Mouse (Mus musculus) ES-E14 (cell line): ENCODE results near the gene Ulk2. TPM values are rescaled to one million over a fixed set of nuclear protein-coding genes. Genes with fewer than 3 reads are reported as not detected.

Experiments used
- DNase-seq: peaks from one replicate; pipeline ENCODE4 v3.0.0-alpha.2; 2013; ENCODE audit warnings: low read depth, low spot score
- H3K27ac ChIP-seq: 2 replicates; pipeline ENCODE4 v1.5.1; 2012; ENCODE audit warnings: low read depth, mild to moderate bottlenecking, low read length, moderate library complexity, mixed read lengths; ENCODE audit not compliant: poor library complexity, insufficient read depth, severe bottlenecking
- H3K36me3 ChIP-seq: 2 replicates; pipeline ENCODE4 v1.6.1; 2012; ENCODE audit warnings: mild to moderate bottlenecking, low read length, moderate library complexity, mixed read lengths; ENCODE audit not compliant: control insufficient read depth, poor library complexity, insufficient read depth, severe bottlenecking
- H3K4me1 ChIP-seq, 2 experiments: fragments of 150-350 bp in 1 of 2; sonication (generic) in 1 of 2; 2 replicates each; pipeline ENCODE4 v1.6.1; 2012; ENCODE audit warnings: low read length in 2 of 2, mild to moderate bottlenecking in 1 of 2, mixed read lengths in 1 of 2; ENCODE audit not compliant: control insufficient read depth in 2 of 2, insufficient read depth in 2 of 2, poor library complexity in 1 of 2
- H3K4me3 ChIP-seq, 2 experiments: fragments of 150-350 bp in 1 of 2; sonication (generic) in 1 of 2; 2 replicates each; pipeline ENCODE4 v1.5.1; 2012; ENCODE audit warnings: low read length in 2 of 2, low read depth in 1 of 2, mild to moderate bottlenecking in 1 of 2, mixed read lengths in 1 of 2; ENCODE audit not compliant: insufficient read depth in 1 of 2, poor library complexity in 1 of 2, severe bottlenecking in 1 of 2
- H3K9ac ChIP-seq: 2 replicates; pipeline ENCODE4 v1.6.1; 2012; ENCODE audit warnings: low read depth, mild to moderate bottlenecking, low read length, mixed read lengths; ENCODE audit not compliant: poor library complexity, insufficient read depth, severe bottlenecking
- H3K9me3 ChIP-seq: fragments of 150-350 bp; sonication (generic); 2 replicates; pipeline ENCODE4 v1.6.1; 2012; ENCODE audit warnings: low read depth, mild to moderate bottlenecking, low read length; ENCODE audit not compliant: control insufficient read depth, insufficient read depth
- CHD2 ChIP-seq: IDR thresholded peaks from 2 replicates; pipeline ENCODE4 v1.6.1; 2014; ENCODE audit warnings: mild to moderate bottlenecking, low read depth, low read length, inconsistent platforms
- HCFC1 ChIP-seq: IDR thresholded peaks from 2 replicates; pipeline ENCODE4 v1.6.1; 2012; ENCODE audit warnings: low read length, inconsistent platforms, borderline replicate concordance; ENCODE audit not compliant: insufficient read depth
- MAFK ChIP-seq: IDR thresholded peaks from 2 replicates; pipeline ENCODE4 v1.6.1; 2014; ENCODE audit warnings: mild to moderate bottlenecking, low read depth, low read length, inconsistent platforms; ENCODE audit not compliant: insufficient read depth
- ZC3H11A ChIP-seq: IDR thresholded peaks from 2 replicates; pipeline ENCODE4 v1.6.1; 2012; ENCODE audit warnings: low read depth, mild to moderate bottlenecking, inconsistent platforms, low read length, borderline replicate concordance
- ZNF384 ChIP-seq: IDR thresholded peaks from 2 replicates; pipeline ENCODE4 v1.6.1; 2012; ENCODE audit warnings: low read depth, low read length, inconsistent platforms
- in situ Hi-C, 2 experiments: fragments of 600-800 bp; cut with MboI; formaldehyde crosslinking; loops; one replicate each; pipeline ENCODE4 v1.15.1; 2025; ENCODE audit warnings: low sequenced_read_pairs in 2 of 2, inconsistent platforms in 1 of 2; ENCODE audit not compliant: unreplicated experiment in 2 of 2
- total RNA-seq: library from RNA; depleted of rRNA; stranded (reverse); fragments of 300-350 nt; gene quantifications from 2 replicates; pipeline ENCODE4 v1.2.3, GENCODE M21; 2012

Ulk2 gene
- total RNA-seq, 1 experiment, result 4.3 TPM

DNA sequence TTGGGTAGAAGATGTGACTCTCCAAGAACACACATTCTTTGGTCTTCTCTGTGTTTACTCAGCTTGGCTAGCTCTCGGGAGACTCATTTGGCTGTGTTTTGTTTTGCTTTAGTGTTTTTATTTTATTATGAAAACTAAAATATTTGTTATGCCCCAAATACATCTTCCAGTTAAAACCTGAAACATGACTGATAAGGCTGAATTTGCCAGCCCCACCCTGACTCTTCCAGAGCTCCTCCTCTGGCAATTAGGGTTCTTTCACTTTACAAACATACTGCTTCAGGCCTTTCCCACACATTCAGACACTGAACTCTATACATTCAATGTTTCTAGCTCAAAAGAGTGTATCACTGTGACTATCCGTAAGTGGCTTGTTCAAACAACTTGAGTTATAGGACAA lies 97.7 kb downstream of the Ulk2 start:
- TF ChIP-seq HCFC1 (no peak), MAFK (no peak), ZC3H11A (no peak), ZNF384 (no peak), CHD2 (no peak)
- Histone ChIP-seq H3K9ac (no peak overlapping the region), H3K4me3 (no peak overlapping the region), H3K9me3 (no peaks in the 10 kb centered on the region), H3K36me3 (peaks cover 16% of the 10 kb centered on the region), H3K4me1 (peaks cover 3 to 4% of the 10 kb centered on the region in 2 experiments; a peak in 2 of 4 replicates), H3K27ac (no peak overlapping the region)
- no peak for DNase-seq
- in situ Hi-C loops, result no loop called here

DNA sequence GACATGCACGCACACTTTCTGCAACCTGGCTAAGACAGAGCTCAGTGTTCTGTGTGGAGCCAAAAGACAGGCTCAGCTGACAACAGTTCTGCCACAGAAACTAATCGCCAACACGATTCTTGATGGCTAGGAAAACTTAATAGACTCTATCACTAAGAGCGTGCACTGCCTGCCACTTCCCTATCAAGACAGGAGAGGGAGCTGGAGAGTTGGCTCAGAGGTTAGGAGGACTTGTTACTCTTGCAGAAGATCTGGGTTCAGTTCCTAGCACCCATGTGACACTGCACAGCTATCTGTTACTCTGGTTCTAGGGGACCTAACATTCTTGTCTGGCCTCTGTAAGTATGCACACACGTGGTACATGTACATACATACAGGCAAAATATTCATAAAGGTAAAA lies 103.3 kb downstream of the Ulk2 start:
- in situ Hi-C loops, result no loop called here
- DNase-seq, result peak; percentile 42

DNA sequence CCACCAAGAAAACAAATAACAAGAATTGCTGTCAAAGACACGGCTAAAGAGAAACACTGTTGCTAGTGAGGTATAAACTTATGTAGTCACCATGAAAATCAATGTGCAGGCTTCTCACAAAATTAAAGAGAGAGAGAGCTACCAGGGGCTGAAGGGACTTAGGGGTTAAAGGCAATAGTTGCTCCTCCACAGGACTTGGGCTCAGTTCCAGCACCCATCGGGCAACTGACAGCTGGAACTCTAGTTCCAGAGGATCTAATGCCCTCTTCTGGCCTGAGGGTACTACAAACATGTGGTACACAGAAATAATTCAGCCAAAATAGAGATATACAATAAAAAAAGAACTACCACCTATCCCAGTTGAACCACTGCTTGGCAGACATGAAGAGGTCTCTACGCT lies 107.7 kb downstream of the Ulk2 start:
- no peak for DNase-seq
- Histone ChIP-seq H3K4me1 (no peaks in the 10 kb centered on the region), H3K4me3 (no peak overlapping the region), H3K36me3 (peaks cover 6% of the 10 kb centered on the region), H3K9ac (no peak overlapping the region), H3K27ac (no peak overlapping the region), H3K9me3 (no peaks in the 10 kb centered on the region)
- in situ Hi-C loops, result no loop called here
- TF ChIP-seq MAFK (no peak), HCFC1 (no peak), CHD2 (no peak), ZNF384 (no peak), ZC3H11A (no peak)

More for the DNA sequence above, 103.3 kb downstream of the Ulk2 start:
- H3K9ac ChIP-seq, result no peak overlapping the region
- no peak overlapping the region for H3K4me3 ChIP-seq
- H3K4me1 ChIP-seq, result no peaks in the 10 kb centered on the region
- TF ChIP-seq CHD2 (no peak), ZC3H11A (no peak), MAFK (no peak), HCFC1 (no peak), ZNF384 (no peak)
- no peaks in the 10 kb centered on the region for H3K9me3 ChIP-seq
- no peak overlapping the region for H3K27ac ChIP-seq
- H3K36me3 ChIP-seq, result peaks cover 16% of the 10 kb centered on the region

DNA sequence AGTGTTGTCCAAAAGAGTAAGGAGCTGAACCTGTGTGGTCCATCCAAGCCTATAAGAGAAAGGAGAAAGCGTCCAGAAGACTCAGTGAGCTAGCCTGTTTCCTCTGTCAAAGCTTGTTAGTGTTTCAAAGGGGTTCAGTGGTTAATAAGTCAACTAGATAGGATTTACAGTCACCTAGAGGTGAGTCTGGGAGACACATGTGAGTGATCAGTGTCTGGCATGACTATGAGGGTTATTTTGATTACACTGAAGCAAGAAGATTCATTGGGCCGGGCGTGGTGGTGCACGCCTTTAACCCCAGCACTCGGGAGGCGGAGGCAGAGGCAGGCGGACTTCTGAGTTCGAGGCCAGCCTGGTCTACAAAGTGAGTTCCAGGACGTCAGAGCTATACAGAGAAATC lies 109.1 kb downstream of the Ulk2 start:
- TF ChIP-seq HCFC1 (no peak), CHD2 (no peak)
- H3K27ac ChIP-seq, result no peak overlapping the region
- peaks cover 7% of the 10 kb centered on the region for H3K36me3 ChIP-seq
- H3K9ac ChIP-seq, result no peak overlapping the region
- H3K4me3 ChIP-seq, result no peak overlapping the region
- no peak for DNase-seq
- H3K4me1 ChIP-seq, result no peaks in the 10 kb centered on the region
- H3K9me3 ChIP-seq, result no peaks in the 10 kb centered on the region
- in situ Hi-C loops, result no loop called here

DNA sequence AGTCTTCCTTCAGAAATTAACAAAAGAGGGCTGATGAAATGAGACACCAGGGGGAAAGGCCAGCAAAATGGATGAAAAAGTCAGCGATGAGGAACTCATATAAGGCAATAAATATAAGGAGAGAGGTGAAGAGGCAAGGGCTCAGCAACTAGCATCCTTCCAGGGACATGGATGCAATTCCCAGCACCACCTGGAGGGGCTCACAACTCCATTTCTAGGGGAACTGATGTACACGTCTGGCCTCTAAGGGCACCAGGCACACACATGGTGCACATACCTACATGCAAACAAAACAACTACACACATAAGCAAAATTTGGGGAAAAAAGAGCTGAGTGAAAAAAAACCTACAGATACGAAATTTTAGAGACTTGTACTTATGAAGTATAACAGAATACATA lies 110.4 kb downstream of the Ulk2 start:
- in situ Hi-C loops, result no loop called here
- TF ChIP-seq ZNF384 (no peak), HCFC1 (no peak), CHD2 (no peak), ZC3H11A (no peak), MAFK (no peak)
- no peak for DNase-seq
- no peak overlapping the region for H3K9ac ChIP-seq
- no peak overlapping the region for H3K27ac ChIP-seq
- no peaks in the 10 kb centered on the region for H3K9me3 ChIP-seq
- H3K4me1 ChIP-seq, result no peaks in the 10 kb centered on the region
- no peak overlapping the region for H3K4me3 ChIP-seq
- peaks cover 8% of the 10 kb centered on the region for H3K36me3 ChIP-seq
